Mouse (Mus musculus) kidney, postnatal 4 days (tissue): ENCODE results near the gene Mepe.

ENCODE experiments used
- DNase-seq, 2 experiments: peaks; one replicate each; pipeline ENCODE4 v3.0.0; 2021; ENCODE audit warnings: mixed read lengths in 2 of 2

Gene Mepe

DNA sequence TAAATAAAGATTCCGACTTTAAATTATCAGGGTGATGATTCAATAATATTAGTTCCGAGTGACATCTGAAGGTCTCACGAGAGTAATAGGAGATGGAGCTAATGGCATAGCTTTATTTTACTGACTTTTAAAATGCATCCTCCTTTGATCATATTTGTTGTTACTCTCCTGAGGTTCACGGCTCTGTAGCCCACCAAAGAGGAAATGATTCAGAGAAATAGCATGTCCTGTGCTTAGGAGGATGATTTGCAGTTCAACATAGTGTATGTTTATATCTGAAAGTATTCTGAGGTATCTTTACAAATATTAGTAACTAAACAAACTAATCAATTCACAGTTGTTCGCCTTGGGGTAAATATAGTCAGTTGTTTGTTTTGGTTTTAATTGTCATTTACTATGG is 32.4 kb downstream of the Mepe start:
- DNase-seq = no peak

DNA sequence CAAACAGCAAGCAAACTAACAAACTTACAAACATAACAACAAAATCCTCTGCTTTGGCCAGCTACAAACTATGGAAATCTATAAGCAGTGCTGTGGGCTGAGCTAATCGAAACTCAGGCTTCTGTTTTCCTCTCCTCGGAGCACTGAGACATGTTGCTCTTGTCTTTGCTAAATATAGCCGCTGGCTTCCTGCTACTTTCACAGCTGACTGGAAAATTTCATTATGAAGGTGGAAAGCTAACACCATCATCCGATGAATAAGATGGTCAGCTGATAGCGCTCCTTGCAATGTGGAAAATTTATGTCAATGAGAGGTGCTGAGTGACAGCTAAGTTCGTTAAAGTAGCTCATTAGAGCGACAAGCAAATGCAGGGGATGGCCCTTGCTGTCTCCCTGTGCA is 33.5 kb downstream of the Mepe start:
- DNase-seq = no peak

DNA sequence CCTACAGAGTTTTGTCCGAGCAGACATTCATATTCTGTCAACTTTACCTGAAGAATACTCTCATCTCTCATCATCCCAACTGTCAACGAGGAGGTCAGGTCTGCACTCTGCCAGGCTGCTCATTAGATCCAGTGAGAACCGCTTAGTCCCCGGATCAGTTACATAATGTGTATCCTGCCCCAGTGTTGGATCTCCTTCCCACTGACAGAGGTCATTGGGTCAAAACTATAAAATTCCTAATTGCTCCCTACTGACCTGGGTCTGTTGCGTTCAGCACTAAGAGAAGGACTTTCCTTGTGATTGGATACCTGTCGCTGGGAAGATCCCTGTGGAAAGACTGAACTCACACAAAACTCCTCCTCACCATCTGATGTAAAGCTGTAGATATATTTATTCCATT is 34.1 kb downstream of the Mepe start:
- DNase-seq = no peak

DNA sequence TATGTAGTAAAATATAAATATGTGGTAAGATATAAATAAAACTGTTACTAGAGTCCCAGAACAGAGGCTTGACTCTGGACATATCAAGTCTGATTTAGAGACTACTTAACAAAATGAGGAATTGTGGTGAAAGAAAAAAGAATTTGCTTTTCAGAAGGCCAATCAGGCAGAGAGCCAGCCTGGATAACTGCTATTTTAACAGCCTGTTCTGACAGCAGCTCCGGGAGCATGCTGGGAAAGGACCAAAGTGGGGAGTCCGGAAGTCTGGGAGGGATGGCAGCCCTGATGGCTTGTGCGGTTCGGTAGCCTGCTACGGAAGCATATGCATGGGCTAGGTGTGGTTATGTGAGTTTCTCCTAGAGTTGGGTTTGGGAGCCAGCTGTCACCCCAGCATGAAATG is 45.5 kb downstream of the Mepe start:
- peak; percentile 39 to 50 for DNase-seq

DNA sequence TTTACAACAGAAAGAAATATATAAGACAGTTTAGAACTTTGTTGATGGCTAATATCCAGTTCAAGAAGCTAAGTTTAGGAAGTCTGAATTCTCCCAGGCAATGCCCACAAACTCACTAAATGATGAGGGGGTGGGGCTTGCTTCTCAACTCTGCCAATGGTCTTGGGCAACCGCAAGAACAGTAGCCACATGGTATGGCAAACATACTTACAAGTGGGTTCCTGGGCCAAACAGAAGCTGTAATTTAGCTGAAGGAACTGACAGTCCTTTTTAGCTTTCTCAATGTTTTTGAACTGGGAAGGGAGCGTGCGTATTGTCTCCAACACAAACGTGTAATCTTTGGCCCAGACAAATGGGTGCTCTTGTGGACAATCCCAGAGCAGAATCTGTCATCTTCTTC is 46.2 kb downstream of the Mepe start:
- no peak for DNase-seq

DNA sequence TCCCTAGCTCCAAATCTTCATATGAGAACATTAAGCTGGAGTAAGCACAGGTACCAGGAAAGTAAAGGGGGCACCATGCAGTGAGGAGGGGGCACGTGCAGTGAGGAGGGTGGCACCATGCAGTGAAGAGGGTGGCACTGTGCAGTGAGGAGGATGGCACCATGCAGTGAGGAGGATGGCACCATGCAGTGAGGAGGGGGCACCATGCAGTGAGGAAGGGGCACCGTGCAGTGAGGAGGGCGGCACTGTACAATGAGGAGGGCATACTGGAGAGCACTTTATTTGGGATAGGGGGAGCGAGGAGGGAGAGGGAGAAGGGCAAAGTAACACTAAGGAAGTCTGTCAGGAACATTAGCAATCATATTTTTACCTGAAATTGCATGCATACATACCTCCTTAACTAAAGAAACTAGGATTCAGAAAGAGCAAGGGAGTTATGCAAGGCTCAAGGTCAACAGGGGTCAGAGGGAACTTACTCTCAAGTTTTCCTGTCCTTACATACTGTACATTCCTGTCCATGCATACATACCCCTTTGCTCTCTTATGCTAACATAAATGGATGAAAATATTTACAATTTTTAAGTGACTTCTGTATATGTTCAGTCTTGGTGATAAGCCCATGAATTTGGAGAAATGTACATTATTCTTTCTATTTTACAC is 48.6 kb downstream of the Mepe start:
- DNase-seq = no peak

DNA sequence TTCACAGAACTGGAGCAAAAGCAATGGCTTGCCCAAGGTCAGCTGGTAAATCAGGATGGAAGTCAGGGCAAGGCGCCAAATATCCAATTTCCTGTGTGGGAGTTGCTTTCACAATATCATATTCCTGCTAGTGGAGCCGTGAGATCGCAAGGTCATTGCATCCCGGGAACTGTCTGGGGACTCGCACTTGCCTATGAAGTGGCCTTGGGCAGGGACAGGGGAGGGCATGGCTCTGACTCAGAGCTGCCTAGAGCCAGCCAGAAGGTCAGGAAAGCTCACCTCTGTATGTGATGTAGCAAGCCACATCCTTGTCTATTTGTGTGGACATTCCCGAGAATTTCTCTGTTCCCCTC is 49.2 kb downstream of the Mepe start:
- peak; percentile 72 to 78 for DNase-seq

DNA sequence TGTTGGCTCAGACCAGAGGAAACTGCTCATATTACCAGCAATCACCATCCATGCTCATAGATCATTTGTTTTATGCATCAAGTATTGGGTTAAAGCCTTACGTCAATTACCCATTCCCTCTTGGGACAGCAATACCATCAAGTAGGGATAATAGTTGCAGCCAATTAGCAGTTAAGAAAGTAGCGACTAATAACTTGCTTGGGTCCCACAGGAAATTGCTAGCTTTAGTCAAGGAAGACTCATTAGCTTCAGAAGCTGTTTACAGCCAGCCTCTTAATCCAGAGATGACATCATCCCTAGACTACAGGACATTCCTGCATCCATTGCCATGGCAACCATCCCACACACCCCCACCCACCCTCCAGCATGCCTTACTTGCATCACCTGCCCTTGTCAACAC is 50.0 kb downstream of the Mepe start:
- no peak for DNase-seq

DNA sequence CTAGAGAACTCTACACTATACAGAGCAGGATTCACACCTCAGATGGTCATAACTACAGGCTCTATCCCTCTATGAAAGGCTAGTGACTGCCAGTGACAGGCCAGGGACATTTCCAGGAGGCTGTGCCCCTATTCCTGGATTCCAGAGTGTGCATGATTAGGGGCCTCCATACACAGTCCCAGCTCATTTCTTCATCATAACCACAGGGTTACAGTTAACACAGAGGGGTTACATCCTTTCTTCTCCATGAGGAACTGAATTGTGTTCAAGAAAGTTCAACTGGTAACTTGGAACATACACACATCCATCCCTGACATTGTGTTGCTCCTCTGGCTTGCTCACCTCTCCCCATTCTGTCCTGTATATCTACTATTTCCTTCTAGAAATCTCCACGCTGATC is 51.8 kb downstream of the Mepe start:
- no peak for DNase-seq

DNA sequence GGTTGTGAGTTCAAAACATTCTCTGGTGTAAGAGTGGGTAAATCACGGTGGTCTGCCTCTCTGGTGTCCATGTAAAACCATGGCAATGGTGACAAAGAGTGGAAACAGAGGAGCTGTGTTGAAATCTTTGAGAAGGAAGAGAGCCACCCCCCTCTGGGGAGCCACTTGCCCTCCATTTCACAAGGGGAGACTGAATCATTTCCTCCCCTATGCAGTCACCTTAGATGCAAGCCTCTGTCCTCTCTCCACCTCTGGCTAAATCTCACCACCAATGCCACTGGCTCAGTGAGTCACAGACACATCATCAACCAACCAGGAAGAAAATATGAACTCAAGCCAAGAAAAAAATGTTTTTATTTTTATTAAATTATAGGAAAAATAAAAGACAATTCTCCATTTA is 55.4 kb downstream of the Mepe start:
- no peak for DNase-seq

DNA sequence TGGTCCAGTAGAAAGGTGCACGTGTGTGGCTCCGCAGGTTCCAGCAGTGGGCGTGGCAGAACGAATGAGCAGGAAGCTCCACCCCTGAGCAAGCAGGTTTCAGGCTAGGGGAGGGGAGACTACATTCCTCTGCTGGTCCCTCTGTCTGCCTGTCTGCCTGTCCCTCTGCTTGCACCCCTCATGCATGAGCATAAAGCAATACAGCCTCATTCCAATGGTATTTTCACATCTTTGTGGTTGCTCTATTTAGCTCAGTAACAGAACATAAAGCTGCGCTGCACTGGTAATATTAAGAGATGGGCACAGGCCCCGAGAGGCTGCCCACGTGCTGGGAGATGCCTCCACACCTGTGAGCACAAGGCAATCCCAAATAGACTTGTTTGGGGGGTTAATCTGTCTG is 56.5 kb downstream of the Mepe start:
- DNase-seq = no peak

DNA sequence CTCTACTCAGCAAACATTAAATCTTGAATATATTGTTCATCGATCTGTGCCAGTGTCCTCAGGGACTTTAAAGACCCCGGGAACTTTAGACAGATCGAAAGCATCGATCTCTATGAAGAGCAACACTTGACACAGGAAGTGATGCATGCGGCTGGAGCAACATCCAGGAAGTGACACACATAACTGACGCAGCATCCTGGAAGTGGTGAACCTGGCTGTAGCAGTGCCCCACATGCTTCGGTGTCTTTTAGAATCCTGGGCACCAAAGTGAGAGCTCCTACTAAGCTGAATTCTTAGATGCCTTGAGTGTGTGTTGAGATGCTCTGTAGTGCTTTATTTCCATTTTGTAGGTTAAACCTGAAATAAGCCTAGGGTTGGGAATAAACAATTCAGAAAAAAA is 59.4 kb downstream of the Mepe start:
- no peak for DNase-seq

DNA sequence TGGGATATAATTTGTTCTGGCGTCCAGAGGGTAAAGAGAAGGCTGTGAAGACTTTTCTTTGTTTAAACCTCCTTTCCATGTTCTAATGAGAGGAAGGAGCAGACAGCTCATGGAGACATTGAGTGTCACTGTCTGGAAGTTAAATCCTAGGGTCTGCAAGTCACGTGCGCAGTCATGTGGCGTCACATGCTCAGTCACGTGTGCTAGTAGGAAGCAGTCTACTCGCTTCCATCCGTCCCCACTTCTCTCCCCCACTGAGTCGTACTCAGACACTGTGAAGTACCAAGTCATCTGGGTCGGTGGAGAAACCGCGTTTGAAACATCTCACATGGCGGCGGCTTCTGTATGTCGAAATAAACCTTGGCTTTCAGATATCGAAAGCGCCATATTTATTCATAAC is 60.4 kb downstream of the Mepe start:
- DNase-seq = no peak

DNA sequence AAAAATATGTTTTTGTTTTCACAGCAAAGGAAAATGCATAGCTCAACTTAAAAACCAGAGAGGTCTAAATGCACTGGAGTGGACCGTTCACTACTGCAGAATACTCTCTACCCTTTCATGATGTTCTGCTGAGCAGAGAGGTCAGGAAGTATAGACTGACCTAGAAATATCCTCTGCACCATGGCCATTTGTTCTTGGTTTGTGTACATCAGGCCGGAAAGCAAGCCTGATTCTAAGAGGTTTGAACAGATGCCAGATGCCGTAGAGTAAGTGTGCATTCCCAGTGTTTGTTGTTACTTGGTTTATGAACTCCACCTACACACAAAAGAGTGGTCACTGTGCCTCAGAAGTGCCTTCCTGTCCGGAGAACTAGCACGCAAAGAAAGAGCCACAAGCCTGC is 61.8 kb downstream of the Mepe start:
- no peak for DNase-seq
